ENCODE assay signal across 8 mouse cellular contexts in genomic region chr16:91917631-91918096, GRCm38 (mm10).
A peak's percentile ranks its signal among the peaks of the same experiment; 100 is the strongest.
DNase-seq lines count a peak whose midpoint lies in the region; ATAC-seq and TF ChIP-seq lines count a peak whose summit lies in the region.

No protein-coding gene starts in this region.

- DNase-seq in brain, embryonic 14.5 days (ENCODE audit: low read depth): peak; percentile 89
- DNase-seq in liver, adult 2 months (ENCODE audit: extremely low read depth, low read depth, low spot score): peak; percentile 56
- peak; percentile 83 to 92 for DNase-seq in spleen, postnatal 4 days (ENCODE audit: low spot score in 2 of 2)

- H3K27me3 ChIP-seq in C2C12 (ENCODE audit: control insufficient read depth, insufficient read depth, insufficient read length) (no peaks in the 10 kb centered on the region), myocyte (ENCODE audit: control insufficient read depth, insufficient read depth, insufficient read length) (no peaks in the 10 kb centered on the region)
- H3K27me3 ChIP-seq in heart, embryonic 11.5 days (ENCODE audit: control insufficient read depth, insufficient read depth, low read length): no peaks in the 10 kb centered on the region
- H3K27me3 ChIP-seq in kidney, embryonic 15.5 days: no peaks in the 10 kb centered on the region
- H3K27me3 ChIP-seq in liver, adult 2 months (ENCODE audit: control insufficient read depth, insufficient read depth, low read length): no peaks in the 10 kb centered on the region

- H3K4me2 ChIP-seq in heart, embryonic 11.5 days: peak overlapping the region; percentile 65
- peak overlapping the region; percentile 60 for H3K4me2 ChIP-seq in kidney, embryonic 15.5 days
- peak overlapping the region; percentile 71 for H3K4me2 ChIP-seq in myocyte (ENCODE audit: low read depth)

- H3K36me3 ChIP-seq in C2C12 (ENCODE audit: control insufficient read depth, insufficient read depth) (no peaks in the 10 kb centered on the region), myocyte (ENCODE audit: control insufficient read depth, insufficient read depth) (no peaks in the 10 kb centered on the region)
- no peaks in the 10 kb centered on the region for H3K36me3 ChIP-seq in heart, embryonic 11.5 days (ENCODE audit: control insufficient read depth, insufficient read depth, low read length)
- H3K36me3 ChIP-seq in kidney, embryonic 15.5 days: no peaks in the 10 kb centered on the region; the same call in 1 of the 2 replicates
- H3K36me3 ChIP-seq in liver, adult 2 months (ENCODE audit: control insufficient read depth, insufficient read depth, low read length): no peaks in the 10 kb centered on the region

- H3K27ac ChIP-seq in heart, embryonic 11.5 days (ENCODE audit: low read depth, low read length): peak overlapping the region; percentile 54; the same call in 1 of the 2 replicates
- no peak overlapping the region for H3K27ac ChIP-seq in kidney, embryonic 15.5 days
- H3K27ac ChIP-seq in liver, adult 2 months (replicated peaks; ENCODE audit: insufficient read depth, low read depth, low read length): peak overlapping the region; percentile 32; the same call in 1 of the 2 replicates

- peak; percentile 91 for TF ChIP-seq CTCF in C2C12 (IDR thresholded peaks at IDR 0.05; ENCODE audit: control insufficient read depth, insufficient read depth, insufficient read length)
- TF ChIP-seq CTCF in brain, embryonic 14.5 days (IDR thresholded peaks at IDR 0.05; ENCODE audit: borderline replicate concordance, extremely low read depth, insufficient read depth, insufficient read length): peak; percentile 85
- peak; percentile 98 for TF ChIP-seq CTCF in liver, adult 2 months (IDR thresholded peaks at IDR 0.05; ENCODE audit: low read depth, low read length)

- no peaks in the 10 kb centered on the region for H3K9me3 ChIP-seq in heart, embryonic 11.5 days (replicated peaks; ENCODE audit: control insufficient read depth, low read length)
- no peaks in the 10 kb centered on the region for H3K9me3 ChIP-seq in kidney, embryonic 15.5 days (replicated peaks)

- WGBS in heart, embryonic 11.5 days (ENCODE audit: insufficient replicate concordance): 24% methylated on average over 17 of the region's 17 CpGs
- WGBS in kidney, embryonic 15.5 days: 30% methylated on average over 17 of the region's 17 CpGs
- WGBS in liver, adult 2 months: 18% methylated on average over 17 of the region's 17 CpGs

- 0 out of 2 replicates have a peak, but pooled peaks cover 2% of the 10 kb centered on the region for H3K4me1 ChIP-seq in heart, embryonic 11.5 days (ENCODE audit: control insufficient read depth, insufficient read depth, low read length)
- peaks cover 12% of the 10 kb centered on the region for H3K4me1 ChIP-seq in kidney, embryonic 15.5 days
- H3K4me1 ChIP-seq in liver, adult 2 months (ENCODE audit: control insufficient read depth, insufficient read depth, low read length): no peaks in the 10 kb centered on the region

- no peaks in the 10 kb centered on the region for H3K79me3 ChIP-seq in C2C12 (ENCODE audit: low read depth)

- H3ac ChIP-seq in C2C12 (ENCODE audit: control insufficient read depth, insufficient read length, low read depth) (no peak overlapping the region), myocyte (ENCODE audit: control insufficient read depth, insufficient read length) (no peak overlapping the region)

- no peak for TF ChIP-seq POLR2A in brain, embryonic 14.5 days (IDR thresholded peaks at IDR 0.05; ENCODE audit: borderline replicate concordance, extremely low read depth, insufficient read depth, insufficient read length, poor library complexity, severe bottlenecking)
- TF ChIP-seq POLR2A in liver, adult 2 months (IDR thresholded peaks at IDR 0.05; ENCODE audit: extremely low read depth, insufficient read depth, low read length): no peak
- TF ChIP-seq POLR2A in myocyte (IDR thresholded peaks at IDR 0.05; ENCODE audit: insufficient read length, low read depth): no peak

- H3K79me2 ChIP-seq in C2C12 (ENCODE audit: control insufficient read depth, insufficient read depth) (no peaks in the 10 kb centered on the region), myocyte (ENCODE audit: control insufficient read depth, insufficient read depth) (no peaks in the 10 kb centered on the region)
- no peaks in the 10 kb centered on the region for H3K79me2 ChIP-seq in liver, adult 2 months (ENCODE audit: control insufficient read depth, insufficient read depth, low read length)

- H3K4me3 ChIP-seq in C2C12 (ENCODE audit: insufficient read depth, poor library complexity, severe bottlenecking): no peak overlapping the region
- H3K4me3 ChIP-seq in heart, embryonic 11.5 days (ENCODE audit: low read depth, low read length): peak overlapping the region; percentile 32
- H3K4me3 ChIP-seq in kidney, embryonic 15.5 days (replicated peaks): peak overlapping the region; percentile 34
- H3K4me3 ChIP-seq in liver, adult 2 months (ENCODE audit: insufficient read depth, low read depth, low read length): peak overlapping the region; percentile 27; the same call in 1 of the 2 replicates
- H3K4me3 ChIP-seq in myocyte: no peak overlapping the region

- ATAC-seq in erythroblast, adult 5-6 weeks (replicated peaks; ENCODE audit: low FRiP score, poor library complexity, severe bottlenecking): peak; percentile 93
- ATAC-seq in heart, embryonic 11.5 days (replicated peaks; ENCODE audit: insufficient number of reproducible peaks, low FRiP score, low TSS enrichment): peak; percentile 56
- ATAC-seq in kidney, embryonic 15.5 days (replicated peaks; ENCODE audit: low FRiP score): peak; percentile 73

- peak overlapping the region; percentile 69 for H3K9ac ChIP-seq in heart, embryonic 11.5 days (ENCODE audit: low read depth, low read length)
- H3K9ac ChIP-seq in kidney, embryonic 15.5 days: no peak overlapping the region
- H3K9ac ChIP-seq in liver, adult 2 months (ENCODE audit: low read depth, low read length): no peak overlapping the region

TF ChIP-seq in C2C12, 6 proteins besides CTCF, POLR2A, EP300 and RAD21:
- no peak for TF ChIP-seq CEBPB (IDR thresholded peaks at IDR 0.05; ENCODE audit: low read depth)
- no peak for TF ChIP-seq MYOG (IDR thresholded peaks at IDR 0.05; ENCODE audit: control insufficient read depth, extremely low read depth, insufficient read length)
- no peak for TF ChIP-seq MAX (IDR thresholded peaks at IDR 0.05)
- TF ChIP-seq FOSL1 (IDR thresholded peaks at IDR 0.05; ENCODE audit: insufficient read depth, low read length, poor library complexity, severe bottlenecking): no peak
- TF ChIP-seq MYOD1 (IDR thresholded peaks at IDR 0.05; ENCODE audit: control insufficient read depth, insufficient read length, low read depth): no peak
- TF ChIP-seq USF1 (IDR thresholded peaks at IDR 0.05; ENCODE audit: low read depth): no peak

TF ChIP-seq in myocyte, 11 proteins besides CTCF, POLR2A, EP300 and RAD21:
- peak; percentile 18 for TF ChIP-seq POLR2AphosphoS2 (IDR thresholded peaks at IDR 0.05; ENCODE audit: insufficient read length, low read depth)
- no peak for TF ChIP-seq MYOG (IDR thresholded peaks at IDR 0.05; ENCODE audit: control insufficient read depth in 1 of 3, insufficient read depth in 1 of 3, insufficient read length in 2 of 3, low read depth in 2 of 3)

Comparison
In these comparisons a context has a peak if more than half of its experiments do, and no peak if none do; other contexts are left out.
1. H3K4me3 ChIP-seq: peak in heart, embryonic 11.5 days (single experiment), kidney, embryonic 15.5 days (single experiment) and liver, adult 2 months (single experiment); none in C2C12 (single experiment) and myocyte (single experiment).
2. Peak in every context shown above with its lines, with median percentiles within 50 percentile points of each other: CTCF ChIP-seq, DNase-seq, ATAC-seq and H3K4me2 ChIP-seq.